Mouse (Mus musculus) leukemia stem cell, adult 10-12 weeks (primary cell): ENCODE measurements around the gene Kansl3. TPM values are rescaled to one million over a fixed set of nuclear protein-coding genes. Genes with fewer than 3 reads are reported as not detected.

ENCODE experiments used
- polyA plus RNA-seq: library from polyadenylated mRNA; stranded (reverse); fragments of >175 nt; gene quantifications from 2 replicates; pipeline ENCODE4 v1.2.3, GENCODE M21; 2012; ENCODE audit warnings: low replicate concordance

Gene Kansl3
- 7.5 and 26.5 TPM in 2 replicates for polyA plus RNA-seq

DNA sequence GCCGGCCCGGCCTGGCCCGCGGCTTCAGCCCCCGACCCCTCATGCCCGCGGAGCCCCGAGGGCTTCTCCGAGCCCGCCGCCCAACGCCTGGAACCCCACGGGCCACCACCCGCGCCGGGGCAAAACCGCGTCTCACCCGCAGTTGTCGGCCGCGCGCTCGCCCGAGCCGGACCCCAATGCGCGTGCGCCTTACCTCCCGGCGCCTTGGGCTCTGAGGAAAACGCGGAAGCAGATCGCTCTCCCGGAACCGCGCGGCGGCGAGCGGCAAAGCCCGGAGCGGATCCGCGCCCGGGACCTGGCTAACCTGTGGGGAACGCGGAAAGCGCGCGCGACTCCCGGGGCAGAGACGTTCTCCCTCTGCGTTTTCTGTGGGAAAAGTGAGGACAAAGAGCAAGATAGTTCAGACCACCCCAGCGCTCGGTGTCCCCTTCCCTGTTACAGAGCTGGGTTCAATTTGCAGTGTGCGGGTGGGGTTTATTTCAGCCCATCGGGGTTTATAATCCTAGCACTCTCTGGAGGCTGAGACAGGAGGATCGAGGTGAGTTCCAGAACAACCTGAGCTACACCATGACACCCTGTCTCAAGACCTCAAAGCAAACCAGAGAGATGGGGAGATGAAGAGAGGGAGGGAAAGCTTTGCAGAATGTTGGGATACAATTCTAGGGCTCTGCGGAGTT lies at the start of gene Kansl3:
TSS of gene Kansl3 (minus strand) at position 213 of the 677 bp plus-strand sequence.

GRCm38 (mm10) chr1:36371934-36372845 lies 3.2 kb upstream of the Kansl3 start, which contains the start of gene Fer1l5:
TSS of gene Fer1l5 (plus strand) at chr1:36372291.

GRCm38 (mm10) chr1:36307495-36308280 lies 61.3 kb downstream of the Kansl3 start, which contains the start of gene Arid5a:
TSS of gene Arid5a (plus strand) at chr1:36307733.

Other genes starting within 250 kb of the Kansl3 start
- 3.7 and 7.1 TPM in 2 replicates for gene Uggt1, start 124.5 kb downstream of the Kansl3 start, polyA plus RNA-seq
- gene Neurl3, start 94.5 kb downstream of the Kansl3 start, polyA plus RNA-seq = 5.3 and 6.6 TPM in 2 replicates
- gene Arid5a, start 61.4 kb downstream of the Kansl3 start, polyA plus RNA-seq = 39.1 and 55.7 TPM in 2 replicates
- gene Fer1l5, start 3.1 kb upstream of the Kansl3 start, polyA plus RNA-seq = not detected in 2 replicates
- 4.5 and 5.6 TPM in 2 replicates for gene Lman2l, start 76.1 kb upstream of the Kansl3 start, polyA plus RNA-seq
- 0.69 and 1.3 TPM in 2 replicates for gene Cnnm4, start 102.4 kb upstream of the Kansl3 start, polyA plus RNA-seq
- 17.9 and 18.7 TPM in 2 replicates for gene Cnnm3, start 142.7 kb upstream of the Kansl3 start, polyA plus RNA-seq
- 7.4 and 13.1 TPM in 2 replicates for gene Ankrd23, start 167.7 kb upstream of the Kansl3 start, polyA plus RNA-seq
- not detected in 2 replicates for gene Gm42417, start 170.2 kb upstream of the Kansl3 start, polyA plus RNA-seq
- gene Ankrd39, start 178.3 kb upstream of the Kansl3 start, polyA plus RNA-seq = 4.4 and 8.5 TPM in 2 replicates
- 0.53 and 4.0 TPM in 2 replicates for gene Sema4c, start 189.2 kb upstream of the Kansl3 start, polyA plus RNA-seq